Mouse (Mus musculus) intestine, postnatal 0 days (tissue): ENCODE results near the gene Zkscan14. TPM values are rescaled to one million over a fixed set of nuclear protein-coding genes. Genes with fewer than 3 reads are reported as not detected.

ENCODE experiments used
- ATAC-seq: fragments of 200-750 bp; cut with Nextera tagmentation; 2 replicates; pipeline ENCODE4 v1.8.0; 2017; ENCODE audit warnings: mild to moderate bottlenecking, moderate TSS enrichment, moderate library complexity
- H3K27ac ChIP-seq: fragments of 300-500 bp; sonication (generic); 2 replicates; pipeline ENCODE4 v1.5.1; 2014; ENCODE audit warnings: mild to moderate bottlenecking, low read depth, low read length, moderate library complexity
- H3K27me3 ChIP-seq: fragments of 300-500 bp; sonication (generic); replicated peaks from 2 replicates; pipeline ENCODE4 v1.6.1; 2014; ENCODE audit warnings: low read length, mixed read lengths; ENCODE audit not compliant: control insufficient read depth, insufficient read depth
- H3K36me3 ChIP-seq: fragments of 300-500 bp; sonication (generic); 2 replicates; pipeline ENCODE4 v1.6.1; 2014; ENCODE audit warnings: mild to moderate bottlenecking, moderate library complexity; ENCODE audit not compliant: control insufficient read depth, insufficient read depth
- H3K4me1 ChIP-seq: fragments of 300-500 bp; sonication (generic); replicated peaks from 2 replicates; pipeline ENCODE4 v1.6.1; 2014; ENCODE audit warnings: antibody characterized with exemption, low read length, mixed read lengths; ENCODE audit not compliant: control insufficient read depth, insufficient read depth
- H3K4me2 ChIP-seq: fragments of 300-500 bp; sonication (generic); replicated peaks from 2 replicates; pipeline ENCODE4 v1.6.1; 2014; ENCODE audit warnings: low read depth, mild to moderate bottlenecking, moderate library complexity
- H3K4me3 ChIP-seq: fragments of 300-500 bp; sonication (generic); 2 replicates; pipeline ENCODE4 v1.5.1; 2014; ENCODE audit warnings: low read depth, low read length
- H3K9ac ChIP-seq: fragments of 300-500 bp; sonication (generic); 2 replicates; pipeline ENCODE4 v1.6.1; 2014; ENCODE audit warnings: mild to moderate bottlenecking, low read depth, low read length
- H3K9me3 ChIP-seq: fragments of 300-500 bp; sonication (generic); 2 replicates; pipeline ENCODE4 v1.6.1; 2016; ENCODE audit warnings: mixed run types; ENCODE audit not compliant: control insufficient read depth
- CTCF ChIP-seq: sonication (generic); IDR thresholded peaks from 2 replicates; pipeline ENCODE4 v1.5.1; 2016; ENCODE audit warnings: low read depth, mild to moderate bottlenecking, control low read depth, antibody characterized with exemption, moderate library complexity
- WGBS: fragments of 180-500 bp; shearing (Covaris S2); extraction: QIAGEN DNeasy Blood & Tissue Kit; methylation state at CpG from one replicate; pipeline ENCODE4 v1.1.7; 2014; 5-methylcytosine and 5-hydroxymethylcytosine counted together
- polyA plus RNA-seq: library from polyadenylated mRNA; unstranded; fragments of >200 nt; fragmentation: Nextera tagmentation; extraction: Ambion mirVana; gene quantifications from 2 replicates; pipeline ENCODE4 v1.2.1, GENCODE M21; 2015

Zkscan14 gene
- polyA plus RNA-seq, 1 experiment from 2014 or later, result 9.8 TPM

GRCm38 (mm10) chr5:145205041-145205440 lies 3.4 kb upstream of the Zkscan14 start:
- WGBS, result 12% methylated on average over 9 of the region's 9 CpGs
- Histone ChIP-seq H3K27ac (peak overlapping the region; percentile 46; the same call in 1 of the 2 replicates), H3K9me3 (no peaks in the 10 kb centered on the region), H3K27me3 (no peaks in the 10 kb centered on the region), H3K4me2 (peak overlapping the region; percentile 69), H3K9ac (peak overlapping the region; percentile 37; the same call in 1 of the 2 replicates), H3K4me3 (peak overlapping the region; percentile 58), H3K36me3 (0 out of 2 replicates have a peak, but pooled peaks cover under 1% of the 10 kb centered on the region), H3K4me1 (no peaks in the 10 kb centered on the region; the same call in 1 of the 2 replicates)
- no peak for ATAC-seq
- no peak for TF ChIP-seq CTCF

- Histone ChIP-seq H3K9me3 (no peaks in the 10 kb centered on the region), H3K4me3 (peak within 1 kb of the TSS; percentile 58), H3K27me3 (no peaks in the 10 kb centered on the region), H3K4me1 (no peaks in the 10 kb centered on the region; the same call in 1 of the 2 replicates), H3K36me3 (0 out of 2 replicates have a peak, but pooled peaks cover under 1% of the 10 kb centered on the region), H3K27ac (peak within 1 kb of the TSS; percentile 88), H3K9ac (peak within 1 kb of the TSS; percentile 37; the same call in 1 of the 2 replicates), H3K4me2 (peak within 1 kb of the TSS; percentile 69)
- peak; percentile 31; the same call in 1 of the 2 replicates for TF ChIP-seq CTCF
- 0% methylated on average over 22 of the region's 22 CpGs for WGBS
- peak; percentile 95 for ATAC-seq
These were observed 2.4 kb upstream of the Zkscan14 start, which contains the start of gene Zkscan5 for GRCm38 (mm10) chr5:145203936-145204691. Gene Zkscan5, plus strand, starts transcription at chr5:145204562.

GRCm38 (mm10) chr5:145202446-145202845 lies 778 bp upstream of the Zkscan14 start:
- H3K4me1 ChIP-seq, result no peaks in the 10 kb centered on the region; the same call in 1 of the 2 replicates
- H3K9ac ChIP-seq, result no peak overlapping the region
- H3K4me3 ChIP-seq, result no peak overlapping the region
- no peak overlapping the region for H3K4me2 ChIP-seq
- TF ChIP-seq CTCF, result peak; percentile 18; the same call in 1 of the 2 replicates
- no peak for ATAC-seq
- no peaks in the 10 kb centered on the region for H3K27me3 ChIP-seq
- H3K27ac ChIP-seq, result no peak overlapping the region
- H3K36me3 ChIP-seq, result peaks cover 11% of the 10 kb centered on the region
- H3K9me3 ChIP-seq, result no peaks in the 10 kb centered on the region
- 50% methylated on average over 3 of the region's 3 CpGs for WGBS

GRCm38 (mm10) chr5:145200387-145200786 lies 1.3 kb downstream of the Zkscan14 start:
- Histone ChIP-seq H3K4me1 (no peaks in the 10 kb centered on the region), H3K27ac (no peak overlapping the region), H3K9ac (no peak overlapping the region), H3K27me3 (no peaks in the 10 kb centered on the region), H3K4me2 (peak overlapping the region; percentile 90; the same call in 1 of the 2 replicates), H3K4me3 (no peak overlapping the region; the same call in 1 of the 2 replicates), H3K9me3 (no peaks in the 10 kb centered on the region), H3K36me3 (peaks cover 28% of the 10 kb centered on the region)
- 61% methylated on average over 7 of the region's 7 CpGs for WGBS
- no peak for TF ChIP-seq CTCF
- ATAC-seq, result no peak

- Histone ChIP-seq H3K4me3 (peak within 1 kb of the TSS; percentile 71), H3K4me2 (peak within 1 kb of the TSS; percentile 74), H3K27ac (peak within 1 kb of the TSS; percentile 84), H3K36me3 (peaks cover 31% of the 10 kb centered on the region), H3K4me1 (0 out of 2 replicates have a peak, but pooled peaks cover 5% of the 10 kb centered on the region), H3K9ac (peak within 1 kb of the TSS; percentile 82), H3K27me3 (no peaks in the 10 kb centered on the region), H3K9me3 (no peaks in the 10 kb centered on the region)
- 90% methylated on average over 2 of the region's 2 CpGs for WGBS
- ATAC-seq, result no peak
- TF ChIP-seq CTCF, result no peak
These were observed 9.7 kb downstream of the Zkscan14 start, which contains the start of gene Atp5j2 for GRCm38 (mm10) chr5:145191962-145192361. Gene Atp5j2, minus strand, starts transcription at chr5:145192062.
